Mouse (Mus musculus) thymus, postnatal 10 days (tissue): ENCODE measurements at regions not wholly inside any gene's neighbourhood (a gene's known extent, or its start where the extent isn't known, plus 50 kb on each side); places are given as distances from the start of the nearest gene placed in this dataset.

Experiments used
- DNase-seq, 2 experiments: peaks; one replicate each; pipeline ENCODE4 v3.0.0; 2021; ENCODE audit warnings: low spot score in 2 of 2

DNA sequence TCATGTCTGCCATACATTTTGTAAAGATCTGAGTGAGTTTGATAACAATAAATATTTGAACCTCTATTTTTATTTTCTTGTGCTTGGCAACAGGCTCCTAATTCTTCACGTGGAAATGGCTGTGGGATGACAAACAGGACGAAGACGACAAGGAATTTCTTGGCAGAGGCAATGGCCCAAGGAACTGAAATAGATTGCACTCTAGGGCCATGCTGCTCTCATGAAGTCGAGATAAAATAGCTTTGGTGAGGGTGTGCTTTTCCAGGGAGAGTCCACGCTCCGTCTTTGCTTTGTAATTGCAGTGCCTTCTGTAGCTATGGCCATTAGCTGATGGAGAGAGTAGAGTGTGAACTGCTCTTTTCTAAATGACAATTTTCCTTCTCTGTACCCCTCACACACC is 50.9 kb upstream of the 1810046K07Rik start:
- DNase-seq: no peak

DNA sequence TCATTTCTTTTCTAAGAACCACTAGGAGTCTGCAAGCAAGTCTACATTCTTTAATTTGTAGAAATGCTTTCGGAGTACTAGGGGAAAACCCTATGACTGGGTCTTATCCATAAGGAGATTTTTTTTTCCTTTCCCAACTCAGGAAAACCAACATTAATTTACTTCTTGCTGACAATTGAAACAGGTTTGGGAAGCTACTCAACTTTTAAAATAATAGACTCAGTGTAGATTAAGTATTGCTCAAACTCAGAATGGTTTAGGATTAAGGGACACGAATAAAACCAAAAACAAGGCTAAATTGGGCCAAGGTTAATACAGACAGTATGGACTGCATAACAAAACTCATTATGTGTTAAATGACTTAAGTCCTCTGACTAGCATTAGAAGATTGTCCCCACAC is 65.2 kb upstream of the 1810046K07Rik start:
- DNase-seq: no peak

DNA sequence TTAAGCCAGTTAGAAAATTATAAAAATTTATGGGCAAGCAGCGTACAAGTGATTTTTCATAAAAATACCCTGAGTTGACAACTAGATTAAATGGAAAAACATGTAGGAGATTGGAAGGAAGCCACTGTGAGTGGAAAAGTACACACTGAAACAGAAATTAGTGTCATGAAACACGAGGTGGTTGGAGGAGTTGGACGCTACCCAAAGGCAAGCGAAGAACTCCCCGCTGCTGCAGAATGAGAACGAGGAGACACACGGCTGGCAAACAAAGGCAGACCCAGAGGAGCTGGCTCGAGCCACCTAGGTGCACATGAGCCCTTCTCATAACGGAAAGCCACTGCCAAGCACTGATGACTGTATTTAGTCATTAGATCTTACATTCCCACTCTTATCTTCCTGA is 65.7 kb upstream of the 1810046K07Rik start:
- DNase-seq: no peak

DNA sequence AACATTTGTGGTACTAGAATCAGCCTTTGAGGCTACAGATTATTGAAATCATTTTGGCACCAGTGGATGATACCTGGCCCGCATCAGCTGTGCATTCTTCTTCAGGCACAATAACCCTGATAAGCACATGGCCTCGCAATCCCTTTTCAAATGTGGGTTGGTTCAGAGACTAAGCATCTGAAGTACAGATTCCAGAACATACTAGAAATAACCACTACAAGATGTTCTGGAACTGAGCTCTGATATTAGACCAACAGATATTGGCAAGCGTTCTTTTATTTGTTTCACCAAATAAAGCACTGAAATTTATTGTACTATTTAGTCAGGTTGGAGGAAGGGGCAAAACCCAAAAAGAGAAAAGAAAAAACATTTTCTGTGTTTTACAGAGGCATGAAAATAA is 68.1 kb upstream of the 1810046K07Rik start:
- no peak for DNase-seq

DNA sequence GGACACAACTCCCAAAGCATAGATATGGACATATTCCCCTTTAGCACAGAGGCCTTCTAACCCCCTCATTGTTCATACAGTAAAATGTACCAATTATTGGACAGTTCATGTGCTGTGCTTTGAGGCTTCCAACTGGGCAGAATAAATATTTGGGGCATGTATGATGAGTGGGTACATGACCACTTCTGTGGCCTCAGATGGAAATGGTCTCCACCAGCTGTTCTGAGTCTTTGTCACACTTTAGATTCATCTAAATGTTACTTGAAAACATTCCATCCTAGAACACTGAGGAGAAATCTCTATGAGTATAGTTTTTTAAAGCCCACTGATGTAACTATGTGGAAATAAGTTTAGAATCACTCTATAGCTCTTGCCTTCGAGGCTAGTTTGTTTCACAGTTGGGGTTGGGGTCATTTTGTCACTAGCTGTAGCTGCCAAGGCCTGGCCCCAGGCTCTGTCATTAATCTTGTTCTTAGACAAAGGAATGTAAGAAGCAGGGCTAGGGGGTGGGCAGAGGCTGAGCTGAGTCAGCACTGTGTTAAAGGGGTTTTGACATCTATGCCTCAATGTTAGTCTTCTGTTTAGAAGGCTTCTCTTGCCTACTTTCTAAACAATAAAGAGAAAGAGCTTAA is 69.0 kb upstream of the 1810046K07Rik start:
- DNase-seq: no peak

DNA sequence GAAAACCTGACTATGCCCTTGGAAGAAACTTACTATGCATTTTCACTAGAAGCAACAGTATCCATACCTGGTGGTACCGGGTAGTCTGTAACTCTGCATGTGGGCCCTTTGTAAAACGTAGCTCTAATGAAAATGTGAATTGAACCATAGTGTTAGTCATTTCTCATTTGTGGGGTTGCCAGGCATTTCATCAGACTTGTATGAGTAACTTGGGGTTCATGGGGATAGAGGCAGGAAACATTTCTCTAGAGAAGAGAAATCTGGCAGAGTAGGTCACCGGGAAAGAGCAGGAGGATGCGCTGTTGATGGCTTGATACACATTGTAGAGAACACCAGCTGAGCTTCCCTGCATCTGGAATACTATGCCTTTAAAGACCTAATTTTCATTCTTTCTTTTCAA is 70.2 kb upstream of the 1810046K07Rik start:
- DNase-seq: no peak

DNA sequence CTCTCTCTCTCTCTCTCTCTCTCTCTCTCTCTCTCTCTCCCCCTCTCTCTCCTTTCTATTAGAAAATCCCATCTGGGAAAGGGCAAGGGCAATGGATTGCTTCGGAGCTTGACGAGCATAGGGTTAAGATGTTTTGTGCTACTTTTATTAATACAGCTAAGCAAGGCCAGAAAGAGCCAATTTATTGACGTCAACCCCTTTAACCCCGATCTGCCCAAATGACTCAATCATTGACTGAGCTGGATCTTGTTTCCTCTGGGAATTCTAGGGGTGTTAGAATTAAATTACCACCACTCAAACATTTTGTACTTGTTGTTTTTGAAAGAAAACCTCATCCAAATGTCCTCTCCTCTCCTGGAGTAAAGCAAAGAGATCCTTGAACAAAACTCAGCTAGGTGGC is 70.6 kb upstream of the 1810046K07Rik start:
- DNase-seq: no peak

DNA sequence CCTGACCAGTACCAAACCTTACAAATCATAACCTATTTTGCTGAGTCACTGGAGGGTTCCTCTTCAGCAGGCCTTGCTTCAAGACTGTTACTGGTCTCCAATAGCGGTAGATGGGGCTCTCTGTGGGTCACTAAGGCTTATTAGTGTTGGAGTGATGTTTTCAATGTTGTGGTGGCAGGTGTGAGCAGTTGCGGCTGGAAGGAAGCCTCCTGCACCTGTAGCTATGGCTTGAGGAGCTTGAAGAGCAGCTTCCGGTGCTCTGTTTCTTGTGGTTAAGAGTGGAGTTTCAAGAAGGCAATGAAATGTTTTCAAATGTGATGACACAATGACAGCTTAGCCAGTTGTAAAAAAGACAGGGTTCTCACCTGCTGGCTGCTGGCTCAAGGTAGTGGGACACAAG is 73.1 kb upstream of the 1810046K07Rik start:
- DNase-seq: peak; percentile 69 to 71

DNA sequence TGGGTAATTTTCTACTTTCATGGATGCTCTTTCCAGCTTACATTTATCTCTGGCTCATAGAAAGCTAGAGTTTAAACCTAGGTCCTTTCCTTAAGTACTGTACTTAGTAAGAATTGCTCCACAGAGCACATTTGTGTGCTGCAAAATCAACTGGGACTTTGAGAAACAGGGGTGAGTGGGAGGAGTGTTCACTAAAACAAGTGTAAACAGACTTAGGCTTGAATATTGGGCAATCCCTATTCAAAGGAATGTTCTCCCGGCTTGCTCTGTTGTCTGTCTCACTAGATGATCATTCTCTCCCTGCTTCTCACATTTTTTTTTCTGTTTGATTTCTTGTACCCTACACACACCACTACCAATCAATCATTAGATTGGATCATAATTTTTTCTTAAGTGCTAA is 79.3 kb upstream of the 1810046K07Rik start:
- no peak for DNase-seq

DNA sequence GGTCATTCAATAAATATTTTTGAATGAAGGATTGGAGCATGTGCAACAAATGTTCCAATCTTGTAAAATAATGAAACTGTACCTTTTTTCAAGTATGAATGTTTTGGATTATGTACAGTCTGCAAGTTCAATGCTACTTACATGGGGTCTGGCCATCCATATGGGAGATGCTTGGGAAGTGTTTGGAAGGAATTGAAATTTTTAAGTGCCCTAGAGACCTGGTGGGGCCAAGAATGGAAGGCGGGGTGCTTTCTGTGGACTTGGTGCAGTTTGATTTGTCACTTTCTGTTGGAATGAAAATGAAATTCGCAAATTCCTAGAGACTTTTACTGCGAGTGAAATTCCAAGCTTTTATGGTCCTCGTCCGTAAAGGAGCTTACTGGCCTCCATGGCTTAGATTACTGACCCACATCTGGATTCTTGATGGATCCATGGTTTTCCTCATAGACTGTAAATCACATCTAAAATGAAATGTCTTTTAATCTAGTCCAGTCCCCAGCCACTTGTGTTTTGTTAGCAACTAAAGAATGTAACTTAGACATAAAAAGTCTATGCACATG is 90.3 kb upstream of the 1810046K07Rik start:
- no peak for DNase-seq

DNA sequence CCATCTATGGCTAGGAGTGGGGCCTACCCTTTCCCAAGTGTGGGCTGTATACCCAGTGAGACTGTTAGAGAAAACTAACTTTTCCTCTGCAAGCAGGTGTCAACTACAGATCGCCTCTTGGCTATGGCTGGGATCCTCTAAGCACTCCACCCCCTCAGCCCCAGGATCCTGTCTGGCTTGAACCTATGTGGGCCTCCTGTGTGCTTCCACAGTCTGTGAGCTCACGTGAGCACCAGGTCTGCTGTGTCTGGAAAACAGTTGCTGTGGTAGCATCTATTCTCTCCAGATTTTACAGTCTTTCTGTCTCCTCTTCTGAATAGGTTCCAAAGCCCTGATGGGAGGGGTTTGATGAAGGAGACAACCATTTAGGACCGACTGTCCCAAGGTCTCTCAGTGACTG is 93.8 kb upstream of the 1810046K07Rik start:
- no peak for DNase-seq

DNA sequence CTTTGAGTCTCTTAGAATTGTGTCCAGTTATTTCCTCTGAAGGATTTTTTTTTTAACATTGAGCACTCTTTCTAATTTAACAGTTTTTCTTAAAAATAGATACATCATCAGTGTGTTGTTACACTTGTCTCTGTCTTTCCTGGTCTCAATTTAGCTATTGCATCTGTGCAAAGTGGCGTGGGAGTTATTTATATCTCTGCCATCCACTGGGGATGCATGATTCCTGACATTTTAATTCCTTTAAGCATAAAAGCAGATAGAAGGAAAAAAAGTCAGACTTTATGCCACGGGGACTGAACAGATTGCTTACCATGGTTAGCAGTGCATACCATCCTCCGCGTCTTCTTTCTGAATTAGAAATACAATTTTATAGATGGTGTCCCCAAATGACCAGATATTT is 94.6 kb upstream of the 1810046K07Rik start:
- no peak for DNase-seq

DNA sequence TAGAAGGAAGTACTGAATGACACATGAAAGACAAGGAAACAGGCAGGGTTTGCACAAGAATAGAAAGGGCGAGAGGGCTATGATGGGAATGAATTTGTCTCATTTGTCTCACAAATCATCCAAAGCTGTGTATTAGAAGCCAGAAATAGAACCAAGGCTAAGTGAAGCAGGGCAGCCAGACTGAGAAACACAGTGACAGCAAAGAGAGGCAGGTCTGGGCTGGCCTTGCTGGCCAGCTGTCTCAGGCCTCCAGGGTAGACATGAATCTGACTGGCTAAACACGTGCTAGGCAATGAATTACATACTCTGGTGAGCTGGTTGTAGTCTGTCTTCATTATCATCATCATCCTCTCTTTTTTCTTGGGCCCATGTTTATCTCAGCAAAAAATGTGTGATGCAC is 101.7 kb upstream of the 1810046K07Rik start:
- no peak for DNase-seq

DNA sequence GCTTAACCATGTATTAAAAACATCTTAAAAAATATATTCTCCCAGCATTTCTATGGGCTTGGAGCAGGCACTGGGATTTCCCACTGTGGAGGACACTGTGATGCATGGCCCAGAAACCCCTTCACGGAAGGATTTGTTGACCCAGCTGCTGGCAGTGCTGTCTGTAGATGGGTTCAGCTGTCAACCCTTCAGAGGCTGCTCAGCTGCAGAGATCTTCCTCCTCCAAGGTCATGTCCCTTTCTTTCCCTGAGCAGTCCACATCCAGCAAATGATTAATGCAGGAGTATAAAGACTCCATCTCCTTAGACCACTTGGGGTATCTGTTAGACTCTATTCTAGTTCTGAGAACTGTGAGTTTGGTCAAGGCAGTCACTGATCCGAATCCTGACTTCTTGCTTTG is 108.4 kb upstream of the 1810046K07Rik start:
- DNase-seq: no peak

DNA sequence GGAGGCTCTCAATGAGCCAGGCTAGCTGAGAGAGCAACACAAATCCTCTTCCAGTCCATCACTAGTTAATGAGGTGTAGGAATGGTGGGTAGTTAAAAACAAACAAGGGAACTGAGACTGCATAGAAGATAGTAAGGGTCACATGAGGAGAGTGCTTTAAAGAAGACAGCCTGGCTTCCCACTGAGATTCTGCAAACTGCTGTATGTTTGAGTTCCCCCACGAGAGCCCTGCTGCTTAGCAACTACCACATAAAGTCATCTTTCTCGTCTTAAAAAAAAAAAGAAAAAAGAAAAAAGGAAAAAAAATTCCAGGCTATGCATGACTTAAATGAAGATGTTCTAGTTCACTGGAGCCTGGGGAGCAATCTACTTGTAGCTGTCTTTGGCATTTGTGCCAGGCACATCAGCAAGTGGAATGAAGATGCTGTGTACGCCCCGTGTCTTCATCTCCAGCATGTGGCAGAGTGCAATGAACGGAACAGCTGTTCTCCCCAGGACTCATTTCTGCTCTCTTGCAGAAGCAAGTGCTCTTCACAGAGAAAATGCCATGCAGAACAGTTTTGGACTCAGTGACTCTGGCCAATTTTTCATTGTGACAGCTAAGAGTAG is 113.2 kb upstream of the 1810046K07Rik start:
- DNase-seq: no peak

DNA sequence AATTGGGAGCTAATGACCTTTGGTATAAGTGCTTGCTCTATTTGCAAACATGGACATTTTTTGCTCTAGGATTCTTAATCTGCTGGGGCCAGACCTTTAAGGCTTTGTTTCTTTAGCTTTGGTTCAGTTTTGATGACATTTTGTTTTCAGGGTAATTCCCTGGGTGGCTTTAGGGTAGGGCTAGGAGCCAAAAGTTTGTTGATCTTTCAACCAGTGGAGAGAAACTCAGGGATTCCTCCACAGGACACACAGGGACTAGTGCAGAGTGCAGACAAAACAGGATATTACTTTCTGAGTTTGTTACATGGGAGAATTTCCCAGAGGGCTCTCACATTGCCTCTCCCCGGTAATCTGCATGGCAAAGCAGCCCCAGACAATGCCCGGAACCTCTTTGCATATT is 127.0 kb upstream of the 1810046K07Rik start:
- no peak for DNase-seq

DNA sequence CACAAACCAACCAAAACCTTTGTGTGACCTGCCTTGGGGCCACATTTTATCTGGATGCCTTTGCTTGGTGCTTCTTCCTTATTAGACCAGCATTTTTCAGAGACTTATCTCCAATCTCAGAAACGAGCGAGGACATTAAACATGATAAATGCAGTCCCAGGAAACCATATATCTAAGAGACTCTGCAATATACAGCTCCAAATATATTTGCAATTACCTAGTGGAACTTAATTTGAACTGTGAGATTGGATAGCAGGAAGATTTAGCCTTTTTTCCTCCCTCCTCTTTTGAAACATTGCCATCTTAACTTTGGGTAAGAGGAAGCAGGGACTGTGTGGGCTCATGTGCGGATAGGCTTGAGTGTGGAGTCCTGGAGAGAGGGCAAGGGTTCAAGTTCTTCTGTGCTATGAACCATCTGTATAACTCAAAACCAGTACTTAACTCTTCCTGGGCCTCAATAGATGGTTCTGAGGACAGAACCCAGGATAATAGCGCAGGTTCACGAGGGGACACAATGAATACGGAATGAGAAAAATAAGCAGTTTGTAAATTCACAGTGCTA is 133.8 kb upstream of the 1810046K07Rik start:
- DNase-seq: no peak

DNA sequence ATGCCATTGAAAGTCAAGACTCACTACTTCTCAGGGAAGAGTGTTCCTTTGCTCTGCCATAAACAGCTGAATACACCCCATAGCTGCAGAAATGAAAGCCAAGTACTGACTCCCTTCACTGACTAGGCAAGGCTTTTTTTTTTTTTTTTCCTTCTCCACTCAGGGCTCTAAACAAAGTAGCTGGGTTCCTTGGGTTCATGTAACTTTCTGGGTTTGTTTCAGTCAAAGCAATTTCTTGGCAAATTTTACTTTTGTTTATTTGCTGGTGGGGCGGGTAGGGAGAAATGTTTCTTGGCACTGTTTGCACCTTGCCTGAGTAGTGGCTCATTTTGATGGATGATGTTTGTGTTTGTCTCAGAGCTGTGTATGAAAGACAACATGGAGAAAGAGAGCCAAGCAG is 141.3 kb upstream of the 1810046K07Rik start:
- no peak for DNase-seq

DNA sequence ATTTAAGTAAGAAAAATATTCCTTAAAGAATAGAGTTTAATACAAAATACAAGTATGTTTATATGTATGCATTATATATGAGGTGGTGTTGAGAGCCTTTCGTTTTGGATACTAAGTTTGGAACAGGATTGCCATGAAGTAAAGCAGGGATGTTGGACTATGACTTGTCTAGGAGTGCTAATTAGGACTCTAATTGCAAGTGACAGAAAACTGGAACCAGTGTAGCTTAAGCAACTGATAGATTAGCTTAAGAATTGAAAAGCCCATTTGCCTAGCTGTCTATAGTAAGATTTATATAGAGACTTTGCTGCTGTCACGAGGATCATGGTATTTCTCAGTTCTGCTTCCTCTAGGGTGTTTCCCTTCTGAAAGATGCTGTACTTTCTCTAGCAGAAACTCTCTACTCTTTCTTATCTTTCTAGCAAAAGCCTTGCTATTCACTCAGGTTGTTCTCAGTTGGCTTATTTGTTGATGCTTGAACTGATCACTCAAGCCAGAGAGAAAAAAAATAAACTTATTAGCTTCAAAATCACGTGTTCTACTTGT is 147.9 kb upstream of the 1810046K07Rik start:
- no peak for DNase-seq

DNA sequence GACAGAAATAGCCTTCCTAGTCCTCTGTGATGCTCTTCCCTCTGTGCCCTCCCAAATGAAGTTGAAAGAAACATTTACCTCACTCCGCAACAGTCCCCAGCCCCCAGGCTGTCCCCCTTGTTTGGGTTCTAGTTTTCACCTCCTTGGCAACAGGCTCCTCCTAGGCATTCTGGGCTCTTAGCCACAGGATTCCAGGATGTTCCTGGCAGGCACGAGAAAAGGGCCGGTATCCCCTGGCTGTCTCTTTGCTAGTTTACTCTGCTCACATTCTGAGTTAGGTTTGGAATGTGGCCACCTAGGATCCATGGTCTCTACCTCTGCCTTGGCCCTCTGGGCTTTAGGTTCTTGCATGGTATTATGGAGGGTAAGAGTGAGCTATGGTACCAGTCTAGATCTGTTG is 159.1 kb upstream of the 1810046K07Rik start:
- DNase-seq: no peak

DNA sequence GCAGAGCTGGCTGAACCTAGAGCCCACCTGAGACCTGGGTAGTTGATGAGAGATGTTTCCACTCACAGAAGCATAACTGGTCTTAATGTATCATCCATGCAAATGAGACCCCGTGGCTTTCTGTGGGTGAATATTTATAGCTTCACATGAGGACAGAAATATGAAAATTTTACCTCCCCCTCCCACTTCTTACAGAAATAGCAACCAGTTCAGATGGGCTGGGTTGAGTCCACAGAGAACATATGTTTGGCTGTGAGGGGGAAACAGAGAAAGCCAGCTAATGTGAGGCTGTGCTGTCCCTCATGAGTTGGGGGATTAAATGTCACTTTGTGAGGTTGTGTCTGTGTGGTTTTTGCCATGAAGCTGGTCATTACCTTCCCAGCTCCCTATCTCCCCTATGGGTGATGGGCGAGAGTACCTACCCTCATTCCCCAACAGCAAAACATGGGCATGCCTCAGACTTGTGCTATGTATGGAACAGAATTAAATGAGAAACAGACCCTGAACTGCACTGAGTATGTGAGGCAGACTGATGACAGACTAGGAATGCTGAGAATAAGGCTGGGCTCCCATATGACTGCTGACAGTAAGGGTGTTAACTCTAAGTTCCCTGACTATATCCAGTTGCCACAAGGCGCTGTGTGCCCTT is 178.7 kb upstream of the 1810046K07Rik start:
- DNase-seq: no peak

DNA sequence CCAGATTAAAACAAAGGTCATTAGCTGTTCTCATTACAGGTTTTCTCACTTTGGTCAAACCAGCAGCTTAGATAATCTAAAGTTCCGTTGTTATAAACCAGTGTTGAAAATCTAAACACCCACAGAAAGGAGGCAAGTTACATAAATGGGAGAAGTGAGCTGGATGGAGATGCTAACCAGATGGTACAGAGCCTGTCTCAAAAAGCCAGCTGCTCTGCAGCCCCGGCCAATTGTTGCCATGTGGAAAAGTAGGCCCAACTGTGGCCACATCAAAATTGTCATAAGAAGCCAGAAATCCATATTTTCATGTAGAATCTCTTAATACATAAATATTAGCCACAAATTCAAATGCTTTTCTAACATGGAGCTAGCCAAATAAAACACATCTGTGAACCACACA is 188.9 kb upstream of the 1810046K07Rik start:
- DNase-seq: no peak

DNA sequence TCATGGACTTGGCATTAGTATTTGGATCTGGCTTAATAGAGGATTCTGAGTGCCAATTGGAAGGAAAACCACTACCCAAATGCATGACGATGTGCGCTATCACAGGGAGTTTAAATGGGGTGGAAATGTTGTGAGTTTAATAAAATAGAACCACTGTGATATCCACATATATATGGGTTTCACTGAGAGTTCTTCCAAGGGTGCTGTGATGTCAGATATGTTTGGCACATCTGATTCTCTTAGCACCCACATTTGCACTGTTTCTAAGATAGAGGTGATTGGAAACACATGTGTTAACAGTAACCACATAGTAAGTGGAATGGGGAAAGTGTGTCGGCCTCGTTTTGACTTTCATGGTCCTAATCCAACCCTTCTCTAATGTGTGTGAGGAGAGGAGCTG is 189.7 kb upstream of the 1810046K07Rik start:
- no peak for DNase-seq
